8 mouse cellular contexts compared by ENCODE assay signal in genomic region chr3:152339862-152340557, GRCm38 (mm10). TPM values are rescaled to one million over a fixed set of nuclear protein-coding genes. Genes with fewer than 3 reads are reported as not detected.
A peak's percentile ranks its signal among the peaks of the same experiment; 100 is the strongest.
DNase-seq lines count a peak whose midpoint lies in the region; ATAC-seq and TF ChIP-seq lines count a peak whose summit lies in the region.

TSS of gene Miga1 (minus strand) at chr3:152340407.

- H3K4me1 ChIP-seq in MEL (ENCODE audit: control insufficient read depth in 1 of 2, insufficient read depth in 2 of 2, low read length in 2 of 2), result peaks cover 0 to 4% of the 10 kb centered on the region in 2 experiments; a peak in 1 of 4 replicates
- no peaks in the 10 kb centered on the region for H3K4me1 ChIP-seq in lung, embryonic 14.5 days (ENCODE audit: insufficient read depth)
- H3K4me1 ChIP-seq in olfactory bulb, adult 2 months (ENCODE audit: control insufficient read depth, insufficient read depth, low read length), result peaks cover 7% of the 10 kb centered on the region

- H3K4me2 ChIP-seq in lung, embryonic 14.5 days, result peak within 1 kb of the TSS; percentile 64

- peak; percentile 89 for DNase-seq in MEL (ENCODE audit: low read depth, low spot score)
- peak; percentile 89 for DNase-seq in cerebellum, adult 9-11 months
- DNase-seq in frontal cortex, adult 2 months (ENCODE audit: extremely low spot score in 1 of 2, low spot score in 1 of 2), result peak; percentile 58 to 86
- DNase-seq in layer of hippocampus, adult 9-10 months (ENCODE audit: low spot score), result peak; percentile 32
- peak; percentile 85 for DNase-seq in lung, embryonic 14.5 days
- DNase-seq in testis, postnatal 14 days (ENCODE audit: low spot score), result peak; percentile 87

- H3K79me2 ChIP-seq in MEL (ENCODE audit: control insufficient read depth, insufficient read depth, low read length, poor library complexity), result peaks cover 20% of the 10 kb centered on the region

- no peak for TF ChIP-seq EP300 in MEL (IDR thresholded peaks at IDR 0.05; ENCODE audit: low read depth in 1 of 2, low read length in 2 of 2)

- WGBS in lung, embryonic 14.5 days, result 2% methylated on average over 54 of the region's 54 CpGs
- 2% methylated on average over 54 of the region's 54 CpGs for WGBS in olfactory bulb, adult 2 months

- TF ChIP-seq CTCF in MEL (IDR thresholded peaks at IDR 0.05 in 2 of 3, conservative IDR thresholded peaks at IDR 0.05 in 1 of 3; ENCODE audit: control insufficient read depth in 1 of 3, insufficient read depth in 1 of 3, low read depth in 2 of 3, low read length in 3 of 3, poor library complexity in 1 of 3, severe bottlenecking in 1 of 3), result no peak; a peak in 1 of 6 replicates
- TF ChIP-seq CTCF in lung, embryonic 14.5 days (IDR thresholded peaks at IDR 0.05; ENCODE audit: low read depth), result no peak
- no peak for TF ChIP-seq CTCF in olfactory bulb, adult 2 months (IDR thresholded peaks at IDR 0.05; ENCODE audit: insufficient read depth, low read depth, low read length)

- H3K4me3 ChIP-seq in MEL (ENCODE audit: control insufficient read depth in 1 of 2, insufficient read depth in 1 of 2, low read depth in 2 of 2, low read length in 2 of 2), result peak within 1 kb of the TSS; percentile 85 to 90
- peak within 1 kb of the TSS; percentile 70 for H3K4me3 ChIP-seq in lung, embryonic 14.5 days (ENCODE audit: low read depth, low read length)
- peak within 1 kb of the TSS; percentile 88 for H3K4me3 ChIP-seq in olfactory bulb, adult 2 months (ENCODE audit: insufficient read depth, low read depth, low read length)

- peak; percentile 79 to 80 for ATAC-seq in hematopoietic stem cell, adult 5-6 weeks (replicated peaks in 1 of 2; ENCODE audit: insufficient read depth in 1 of 2, low FRiP score in 2 of 2, low TSS enrichment in 1 of 2, low read depth in 1 of 2, poor library complexity in 2 of 2, severe bottlenecking in 2 of 2)
- peak; percentile 93 for ATAC-seq in lung, embryonic 14.5 days (ENCODE audit: insufficient read depth)

- no peaks in the 10 kb centered on the region for H3K27me3 ChIP-seq in MEL (ENCODE audit: control insufficient read depth in 1 of 2, insufficient read depth in 2 of 2, low read length in 2 of 2)
- H3K27me3 ChIP-seq in lung, embryonic 14.5 days (ENCODE audit: insufficient read depth, low read length), result no peaks in the 10 kb centered on the region

- no peaks in the 10 kb centered on the region for H3K9me3 ChIP-seq in MEL (replicated peaks; ENCODE audit: insufficient read depth, low read length)
- H3K9me3 ChIP-seq in lung, embryonic 14.5 days (ENCODE audit: low read depth, low read length), result no peaks in the 10 kb centered on the region

- TF ChIP-seq POLR2A in MEL (IDR thresholded peaks at IDR 0.05; ENCODE audit: control insufficient read depth in 1 of 2, insufficient read depth in 1 of 2, low read depth in 1 of 2, low read length in 2 of 2, poor library complexity in 1 of 2), result peak; percentile 76 to 91; a peak in 3 of 4 replicates
- peak; percentile 81; the same call in 1 of the 2 replicates for TF ChIP-seq POLR2A in olfactory bulb, adult 2 months (IDR thresholded peaks at IDR 0.05; ENCODE audit: insufficient read depth, low read depth, low read length)

- peaks cover 6 to 7% of the 10 kb centered on the region in 2 experiments for H3K36me3 ChIP-seq in MEL (ENCODE audit: control insufficient read depth in 1 of 2, insufficient read depth in 2 of 2, low read length in 2 of 2)
- peaks cover 24% of the 10 kb centered on the region for H3K36me3 ChIP-seq in lung, embryonic 14.5 days (ENCODE audit: insufficient read depth)

- H3K9ac ChIP-seq in MEL (ENCODE audit: control insufficient read depth, low read depth, low read length, poor library complexity, severe bottlenecking), result peak within 1 kb of the TSS; percentile 84
- H3K9ac ChIP-seq in lung, embryonic 14.5 days, result peak within 1 kb of the TSS; percentile 73

- peak within 1 kb of the TSS; percentile 22; the same call in 1 of the 2 replicates for H3K27ac ChIP-seq in MEL (ENCODE audit: control insufficient read depth, low read depth, low read length)
- peak within 1 kb of the TSS; percentile 51; the same call in 1 of the 2 replicates for H3K27ac ChIP-seq in lung, embryonic 14.5 days (ENCODE audit: low read depth)
- H3K27ac ChIP-seq in olfactory bulb, adult 2 months (ENCODE audit: insufficient read depth, low read depth, low read length), result no peak within 1 kb of the TSS; the same call in 1 of the 2 replicates

- no peak for TF ChIP-seq RAD21 in MEL (IDR thresholded peaks at IDR 0.05; ENCODE audit: low read depth, low read length)

TF ChIP-seq in MEL, 35 proteins besides CTCF, POLR2A, EP300 and RAD21:
- TF ChIP-seq USF1 (IDR thresholded peaks at IDR 0.05; ENCODE audit: low read depth, low read length) (0 out of 2 replicates have a peak, but pooled peaks have one; percentile 7), ZKSCAN1 (IDR thresholded peaks at IDR 0.05; ENCODE audit: low read depth, low read length) (no peak), NELFE (IDR thresholded peaks at IDR 0.05; ENCODE audit: low read depth, low read length) (peak; percentile 70), TCF12 (IDR thresholded peaks at IDR 0.05; ENCODE audit: low read depth, low read length) (peak; percentile 54; the same call in 1 of the 2 replicates), KAT2A (conservative IDR thresholded peaks at IDR 0.05; ENCODE audit: low read depth, low read length) (peak; percentile 78; the same call in 1 of the 2 replicates), MAZ (IDR thresholded peaks at IDR 0.05; ENCODE audit: low read depth, low read length) (peak; percentile 89; the same call in 1 of the 2 replicates), GABPA (IDR thresholded peaks at IDR 0.05; ENCODE audit: low read depth, low read length) (no peak), NRF1 (IDR thresholded peaks at IDR 0.05; ENCODE audit: insufficient read depth, low read depth, low read length, poor library complexity, severe bottlenecking) (peak; percentile 53; the same call in 1 of the 2 replicates), JUND (IDR thresholded peaks at IDR 0.05; ENCODE audit: low read depth, low read length) (no peak), MYC (IDR thresholded peaks at IDR 0.05; ENCODE audit: low read depth, low read length) (no peak), CHD1 (IDR thresholded peaks at IDR 0.05; ENCODE audit: low read depth, low read length) (no peak), HCFC1 (IDR thresholded peaks at IDR 0.05; ENCODE audit: low read depth, low read length) (peak; percentile 97), MAX (IDR thresholded peaks at IDR 0.05; ENCODE audit: low read length) (0 out of 2 replicates have a peak, but pooled peaks have one; percentile 23), MXI1 (IDR thresholded peaks at IDR 0.05; ENCODE audit: low read depth, low read length) (peak; percentile 56; the same call in 1 of the 2 replicates), ELF1 (IDR thresholded peaks at IDR 0.05; ENCODE audit: low read depth, low read length) (peak; percentile 69), SIN3A (IDR thresholded peaks at IDR 0.05; ENCODE audit: low read length) (peak; percentile 60)

RNA-seq across cellular contexts. Expression of gene Miga1, which starts in this region (rescaled TPM):
- 10.4 and 14.2 TPM in 2 replicates for total RNA-seq in MEL (2012; rRNA removed)
- 10 to 100 TPM in 1 of 2 experiments, not detected in 1; 16.2 TPM for polyA plus RNA-seq in MEL (2012; ENCODE audit: insufficient read depth in 1 of 2, insufficient read length in 2 of 2, low read depth in 1 of 2, low replicate concordance in 2 of 2, missing spikeins in 1 of 2)
- 42.3 and 47.2 TPM in 2 replicates for polyA plus RNA-seq in frontal cortex, adult 2 months (2012; rRNA removed)
- total RNA-seq in hematopoietic stem cell, adult 5-6 weeks (2017), result 28.0 and 30.8 TPM in 2 replicates
- polyA plus RNA-seq in lung, embryonic 14.5 days (2014; fragmentation: Nextera tagmentation; extraction: Ambion mirVana), result 18.1 and 20.3 TPM in 2 replicates
- polyA plus RNA-seq in olfactory bulb, adult 2 months (2012; ENCODE audit: insufficient read depth, insufficient read length, low replicate concordance, missing spikeins), result not detected in 2 replicates

Comparison
In these comparisons a context has a peak if more than half of its experiments do, and no peak if none do; other contexts are left out.
1. DNase-seq: peak in every context shown above with its lines; median percentile 89 in MEL; 89 in cerebellum, adult 9-11 months; 87 in testis, postnatal 14 days; 85 in lung, embryonic 14.5 days; 72 in frontal cortex, adult 2 months; 32 in layer of hippocampus, adult 9-10 months.